Mouse (Mus musculus) stomach, embryonic 14.5 days (tissue): ENCODE measurements around the gene Luzp1. TPM values are rescaled to one million over a fixed set of nuclear protein-coding genes. Genes with fewer than 3 reads are reported as not detected.

Experiments
- ATAC-seq: fragments of 200-750 bp; cut with Nextera tagmentation; 2 replicates; pipeline ENCODE4 v1.8.0; 2017; ENCODE audit warnings: low read depth, moderate TSS enrichment; ENCODE audit not compliant: insufficient number of reproducible peaks, insufficient read depth, low FRiP score
- H3K27ac ChIP-seq: fragments of 300-500 bp; sonication (generic); 2 replicates; pipeline ENCODE4 v1.5.1; 2014; ENCODE audit warnings: mild to moderate bottlenecking, low read length, moderate library complexity, mixed read lengths
- H3K27me3 ChIP-seq: fragments of 300-500 bp; sonication (generic); 2 replicates; pipeline ENCODE4 v1.6.1; 2014; ENCODE audit warnings: low read length, control low read depth, mixed read lengths; ENCODE audit not compliant: control insufficient read depth, insufficient read depth
- H3K36me3 ChIP-seq: fragments of 300-500 bp; sonication (generic); 2 replicates; pipeline ENCODE4 v1.6.1; 2014; ENCODE audit warnings: mild to moderate bottlenecking, control low read depth, low read length, moderate library complexity, mixed read lengths; ENCODE audit not compliant: control insufficient read depth, insufficient read depth
- H3K4me1 ChIP-seq: fragments of 300-500 bp; sonication (generic); 2 replicates; pipeline ENCODE4 v1.6.1; 2014; ENCODE audit warnings: low read length, control low read depth, mixed read lengths; ENCODE audit not compliant: control insufficient read depth, insufficient read depth
- H3K4me2 ChIP-seq: fragments of 300-500 bp; sonication (generic); replicated peaks from 2 replicates; pipeline ENCODE4 v1.6.1; 2014; ENCODE audit warnings: low read depth, low read length, control low read depth
- H3K4me3 ChIP-seq: fragments of 300-500 bp; sonication (generic); 2 replicates; pipeline ENCODE4 v1.5.1; 2014; ENCODE audit warnings: low read depth, low read length, control low read depth
- H3K9ac ChIP-seq: fragments of 300-500 bp; sonication (generic); replicated peaks from 2 replicates; pipeline ENCODE4 v1.6.1; 2014; ENCODE audit warnings: low read depth, mild to moderate bottlenecking, control low read depth, low read length, moderate library complexity, mixed read lengths
- H3K9me3 ChIP-seq: fragments of 300-500 bp; sonication (generic); 2 replicates; pipeline ENCODE4 v1.6.1; 2016; ENCODE audit warnings: low read depth, low read length, control low read depth; ENCODE audit not compliant: control insufficient read depth
- WGBS: fragments of 180-500 bp; shearing (Covaris S2); extraction: QIAGEN DNeasy Blood & Tissue Kit; methylation state at CpG from one replicate; pipeline ENCODE4 v1.1.7; 2014; 5-methylcytosine and 5-hydroxymethylcytosine counted together
- polyA plus RNA-seq: library from polyadenylated mRNA; unstranded; fragments of >200 nt; fragmentation: Nextera tagmentation; extraction: Ambion mirVana; gene quantifications from 2 replicates; pipeline ENCODE4 v1.2.1, GENCODE M21; 2014

Gene Luzp1
- polyA plus RNA-seq, 1 experiment from 2014 or later = 128 TPM

DNA sequence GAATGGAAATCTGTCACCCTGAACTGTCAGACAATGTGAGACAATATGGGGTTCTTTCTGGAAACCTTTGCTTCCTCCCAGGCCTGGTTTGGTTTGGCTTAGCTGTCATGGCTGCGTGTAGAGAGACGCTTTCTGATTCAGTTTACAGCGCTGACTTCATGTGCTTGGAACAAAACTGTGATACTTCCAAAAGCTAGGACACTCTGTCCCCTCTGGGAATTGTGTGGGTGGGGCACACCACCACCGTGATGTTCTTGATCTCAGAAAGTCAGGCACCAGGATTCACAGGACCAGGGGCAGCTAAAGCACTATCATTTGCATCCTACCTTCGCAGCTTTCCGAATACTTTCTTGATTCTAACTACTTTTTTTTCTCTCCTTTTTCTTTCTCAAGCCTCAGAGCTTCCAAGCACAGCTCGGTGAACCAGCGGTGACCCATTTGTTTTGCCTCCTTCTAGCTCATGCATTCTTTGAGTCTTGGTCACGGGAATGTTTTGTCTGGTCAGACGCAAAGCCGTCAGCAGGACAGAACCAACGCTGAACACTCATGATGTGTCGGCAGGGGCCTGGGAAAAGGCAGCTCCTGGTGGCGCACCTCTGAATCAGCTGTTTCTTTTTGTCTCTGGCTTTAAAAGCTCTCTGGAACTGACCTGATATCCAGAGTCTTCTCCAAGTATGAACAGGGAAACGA lies 28.1 kb upstream of the Luzp1 start:
- 63% methylated on average over 15 of the region's 15 CpGs for WGBS
- Histone ChIP-seq H3K9me3 (no peaks in the 10 kb centered on the region), H3K4me3 (no peak overlapping the region), H3K4me1 (no peaks in the 10 kb centered on the region), H3K4me2 (no peak overlapping the region), H3K36me3 (no peaks in the 10 kb centered on the region), H3K27ac (no peak overlapping the region), H3K27me3 (no peaks in the 10 kb centered on the region), H3K9ac (no peak overlapping the region)
- ATAC-seq = no peak

DNA sequence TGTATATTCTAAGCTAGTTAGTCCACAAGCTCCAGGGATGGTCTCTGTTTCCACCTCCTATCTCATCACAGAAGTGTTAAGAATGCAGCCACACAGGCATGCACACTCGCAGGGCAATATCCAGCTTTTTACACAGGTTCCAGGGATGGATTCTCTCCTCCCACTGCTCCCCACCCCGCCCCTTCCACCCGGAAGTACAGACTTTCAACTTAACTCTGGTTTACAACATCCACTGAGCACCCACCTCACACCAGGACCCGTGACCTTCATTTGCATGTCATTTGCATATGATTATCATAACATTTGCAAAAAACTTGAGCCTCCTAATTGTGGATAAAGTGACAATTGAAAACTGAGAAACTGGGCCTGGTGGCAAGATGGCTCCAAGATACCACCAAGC lies 25.0 kb upstream of the Luzp1 start:
- H3K27ac ChIP-seq = no peak overlapping the region
- 63% methylated on average over 4 of the region's 4 CpGs for WGBS
- ATAC-seq = no peak
- no peaks in the 10 kb centered on the region for H3K4me1 ChIP-seq
- no peaks in the 10 kb centered on the region for H3K27me3 ChIP-seq
- H3K9me3 ChIP-seq = no peaks in the 10 kb centered on the region
- no peak overlapping the region for H3K4me3 ChIP-seq
- H3K9ac ChIP-seq = no peak overlapping the region
- H3K36me3 ChIP-seq = no peaks in the 10 kb centered on the region
- H3K4me2 ChIP-seq = no peak overlapping the region

DNA sequence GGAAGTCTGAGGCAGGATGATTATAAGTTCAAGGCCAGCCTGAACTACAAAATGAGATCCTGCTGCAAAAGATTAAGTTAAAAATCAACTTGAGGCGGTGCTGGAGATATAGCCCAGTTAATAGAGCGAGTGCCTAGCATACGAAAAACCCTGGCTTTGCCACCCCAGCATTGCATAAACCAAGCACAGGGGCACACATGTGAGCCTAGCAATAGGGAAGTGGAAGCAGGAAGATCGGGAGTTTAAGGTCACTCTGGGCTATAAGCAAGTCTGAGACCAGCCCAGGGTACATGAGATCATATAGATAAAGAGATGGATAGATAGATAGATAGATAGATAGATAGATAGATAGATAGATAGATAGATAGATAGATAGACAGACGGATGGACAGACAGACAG lies 19.8 kb upstream of the Luzp1 start:
- ATAC-seq = no peak
- no peak overlapping the region for H3K4me2 ChIP-seq
- 84% methylated on average over 5 of the region's 5 CpGs for WGBS
- no peak overlapping the region for H3K4me3 ChIP-seq
- no peaks in the 10 kb centered on the region for H3K36me3 ChIP-seq
- no peak overlapping the region for H3K27ac ChIP-seq
- H3K4me1 ChIP-seq = no peaks in the 10 kb centered on the region
- no peaks in the 10 kb centered on the region for H3K27me3 ChIP-seq
- H3K9ac ChIP-seq = no peak overlapping the region
- no peaks in the 10 kb centered on the region for H3K9me3 ChIP-seq

DNA sequence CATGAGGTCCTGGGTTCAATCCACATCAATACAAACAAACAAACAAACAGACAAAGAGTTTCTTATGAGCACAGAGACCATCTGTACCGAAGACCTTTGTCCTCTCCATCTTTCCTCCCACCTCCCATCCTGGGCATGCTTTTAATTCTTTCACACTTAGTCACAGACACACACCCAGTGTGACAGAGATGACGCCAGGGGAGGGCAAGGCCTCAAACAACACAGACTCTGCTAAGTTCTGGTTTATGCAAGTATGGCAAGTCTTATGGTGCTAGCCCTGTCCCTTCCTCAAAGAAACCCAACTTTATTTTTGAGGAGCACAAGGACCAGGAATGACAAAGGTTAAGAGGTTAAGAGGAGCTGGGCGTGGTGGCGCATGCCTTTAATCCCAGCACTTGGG lies 19.3 kb upstream of the Luzp1 start:
- Histone ChIP-seq H3K9me3 (no peaks in the 10 kb centered on the region), H3K27ac (no peak overlapping the region), H3K4me2 (no peak overlapping the region), H3K36me3 (no peaks in the 10 kb centered on the region), H3K9ac (no peak overlapping the region), H3K27me3 (no peaks in the 10 kb centered on the region), H3K4me1 (no peaks in the 10 kb centered on the region), H3K4me3 (no peak overlapping the region)
- 74% methylated on average over 4 of the region's 4 CpGs for WGBS
- ATAC-seq = no peak

DNA sequence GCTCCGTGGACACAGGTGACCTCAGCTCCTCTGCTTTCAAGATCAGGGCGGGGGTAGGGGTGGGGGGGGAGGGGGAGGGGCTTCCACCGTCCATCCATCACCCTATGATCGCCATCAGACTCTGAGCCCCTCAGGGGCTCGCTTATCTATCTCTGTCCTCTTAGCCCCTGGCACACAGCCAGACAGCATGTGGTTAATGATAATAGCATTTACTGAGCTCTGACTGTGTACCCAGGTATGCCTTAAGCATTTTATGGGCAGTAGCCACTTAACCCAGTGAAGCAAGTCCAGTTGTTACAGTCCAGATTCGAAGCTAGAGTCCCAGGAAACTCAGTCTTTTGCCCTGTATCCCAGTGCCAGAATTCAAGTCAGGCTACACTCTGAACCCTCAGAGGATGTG lies 18.0 kb upstream of the Luzp1 start:
- Histone ChIP-seq H3K36me3 (no peaks in the 10 kb centered on the region), H3K4me1 (no peaks in the 10 kb centered on the region), H3K4me3 (no peak overlapping the region), H3K27me3 (no peaks in the 10 kb centered on the region), H3K27ac (no peak overlapping the region), H3K9me3 (no peaks in the 10 kb centered on the region), H3K4me2 (no peak overlapping the region), H3K9ac (no peak overlapping the region)
- peak; percentile 80 for ATAC-seq
- 2% methylated on average over 6 of the region's 6 CpGs for WGBS

DNA sequence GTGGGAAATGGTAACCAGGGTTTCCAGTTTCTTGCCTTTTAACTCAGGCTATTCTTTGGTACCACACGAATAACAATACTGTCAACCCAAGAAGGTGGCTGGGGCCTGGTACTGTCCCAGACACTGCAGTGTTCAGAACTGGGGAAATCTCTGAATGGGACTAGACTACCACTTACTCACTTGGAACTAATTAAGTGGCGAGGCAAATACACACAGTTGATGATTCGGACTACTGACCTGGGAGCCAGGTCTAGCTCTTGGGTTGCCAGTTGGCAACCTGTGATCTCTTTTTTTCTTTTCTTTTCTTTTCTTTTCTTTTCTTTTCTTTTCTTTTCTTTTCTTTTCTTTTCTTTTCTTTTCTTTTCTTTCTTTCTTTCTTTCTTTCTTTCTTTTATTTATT lies 17.3 kb upstream of the Luzp1 start:
- 86% methylated on average over 3 of the region's 3 CpGs for WGBS
- Histone ChIP-seq H3K4me3 (no peak overlapping the region), H3K4me2 (no peak overlapping the region), H3K9ac (no peak overlapping the region), H3K27me3 (no peaks in the 10 kb centered on the region), H3K4me1 (no peaks in the 10 kb centered on the region), H3K27ac (no peak overlapping the region), H3K9me3 (no peaks in the 10 kb centered on the region), H3K36me3 (no peaks in the 10 kb centered on the region)
- no peak for ATAC-seq

DNA sequence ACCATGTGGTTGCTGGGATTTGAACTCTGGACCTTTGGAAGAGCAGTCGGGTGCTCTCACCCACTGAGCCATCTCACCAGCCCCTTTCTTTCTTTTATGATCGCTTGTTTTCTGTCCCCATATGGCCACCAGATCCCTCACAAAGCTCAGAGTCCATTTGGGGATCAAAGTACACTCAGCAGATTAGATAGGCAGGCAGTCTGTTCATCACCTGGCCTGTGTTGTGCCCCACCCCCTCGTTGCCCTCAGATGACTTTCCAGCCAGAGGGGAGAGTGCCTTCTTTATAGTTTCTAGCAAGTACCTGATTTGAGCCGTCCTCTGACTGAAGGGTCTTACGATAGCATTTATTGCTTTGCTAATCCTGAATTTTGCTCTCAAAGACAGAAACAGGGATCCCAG lies 16.8 kb upstream of the Luzp1 start:
- no peak overlapping the region for H3K9ac ChIP-seq
- H3K27me3 ChIP-seq = no peaks in the 10 kb centered on the region
- ATAC-seq = no peak
- H3K4me2 ChIP-seq = no peak overlapping the region
- no peak overlapping the region for H3K27ac ChIP-seq
- H3K4me1 ChIP-seq = no peaks in the 10 kb centered on the region
- no peaks in the 10 kb centered on the region for H3K9me3 ChIP-seq
- H3K36me3 ChIP-seq = no peaks in the 10 kb centered on the region
- H3K4me3 ChIP-seq = no peak overlapping the region
- 51% methylated on average over 5 of the region's 5 CpGs for WGBS

DNA sequence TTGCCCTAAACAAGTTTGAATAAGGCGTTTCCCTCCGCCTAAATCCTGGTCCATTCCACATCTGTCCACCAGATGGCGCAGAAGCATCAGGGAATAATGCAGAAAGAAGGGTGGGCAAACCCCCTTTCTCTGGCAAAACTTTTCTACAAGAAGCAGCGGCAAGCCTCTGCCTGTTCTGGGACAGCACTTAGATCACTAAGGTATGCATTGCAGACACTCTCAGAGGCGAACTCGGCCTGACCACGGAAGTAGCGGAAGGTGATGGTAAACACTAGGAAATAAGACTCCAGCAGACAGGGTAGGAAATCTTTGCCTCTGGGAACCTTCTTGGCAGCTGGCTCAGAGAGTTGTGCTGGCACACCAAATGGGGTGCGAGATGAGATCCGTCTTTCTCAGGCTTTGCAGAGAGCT lies 14.7 kb upstream of the Luzp1 start:
- H3K4me2 ChIP-seq = peak overlapping the region; percentile 44
- H3K4me1 ChIP-seq = no peaks in the 10 kb centered on the region
- H3K4me3 ChIP-seq = no peak overlapping the region
- WGBS = 3% methylated on average over 10 of the region's 10 CpGs
- H3K27ac ChIP-seq = no peak overlapping the region
- no peak for ATAC-seq
- no peaks in the 10 kb centered on the region for H3K27me3 ChIP-seq
- H3K9ac ChIP-seq = no peak overlapping the region
- H3K36me3 ChIP-seq = no peaks in the 10 kb centered on the region
- H3K9me3 ChIP-seq = no peaks in the 10 kb centered on the region

DNA sequence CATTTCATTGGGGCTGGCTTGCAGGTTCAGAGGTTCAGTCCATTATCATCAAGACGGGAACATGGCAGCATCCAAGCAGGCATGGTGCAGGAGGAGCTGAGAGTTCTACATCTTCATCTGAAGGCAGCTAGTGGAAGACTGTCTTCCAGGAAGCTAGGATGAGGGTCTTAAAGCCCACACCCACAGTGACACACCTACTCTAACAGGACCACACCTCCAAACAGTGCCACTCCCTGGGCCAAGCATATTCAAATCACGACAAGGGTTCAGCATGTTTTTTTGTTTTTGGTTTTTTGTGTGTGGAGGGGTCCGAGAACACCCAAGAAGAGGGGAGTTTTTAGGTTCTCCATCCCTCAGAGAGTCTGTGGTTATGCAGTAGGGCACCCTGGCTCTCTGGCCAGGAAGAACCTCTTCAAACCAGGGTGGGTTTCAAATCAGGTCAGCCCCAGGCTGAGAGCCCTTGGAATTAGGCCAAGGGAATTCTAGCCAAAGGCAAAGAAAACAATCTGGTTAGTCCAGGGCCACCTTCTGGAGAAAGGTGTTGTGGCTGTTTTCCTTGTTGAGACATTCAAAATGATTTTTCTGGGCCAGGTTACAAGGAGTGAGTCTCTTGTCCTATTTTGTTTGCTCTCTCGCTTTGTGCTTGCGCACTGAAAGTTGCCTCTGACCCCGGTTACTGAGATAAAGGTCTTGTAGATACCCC lies 12.9 kb upstream of the Luzp1 start:
- Histone ChIP-seq H3K36me3 (no peaks in the 10 kb centered on the region), H3K27me3 (no peaks in the 10 kb centered on the region), H3K4me1 (no peaks in the 10 kb centered on the region), H3K27ac (no peak overlapping the region), H3K4me3 (no peak overlapping the region), H3K4me2 (no peak overlapping the region), H3K9me3 (no peaks in the 10 kb centered on the region), H3K9ac (no peak overlapping the region)
- no peak for ATAC-seq
- WGBS = 89% methylated on average over 6 of the region's 6 CpGs
